Comparison of ENCODE assay signal across 9 mouse cellular contexts in the genomic region with DNA sequence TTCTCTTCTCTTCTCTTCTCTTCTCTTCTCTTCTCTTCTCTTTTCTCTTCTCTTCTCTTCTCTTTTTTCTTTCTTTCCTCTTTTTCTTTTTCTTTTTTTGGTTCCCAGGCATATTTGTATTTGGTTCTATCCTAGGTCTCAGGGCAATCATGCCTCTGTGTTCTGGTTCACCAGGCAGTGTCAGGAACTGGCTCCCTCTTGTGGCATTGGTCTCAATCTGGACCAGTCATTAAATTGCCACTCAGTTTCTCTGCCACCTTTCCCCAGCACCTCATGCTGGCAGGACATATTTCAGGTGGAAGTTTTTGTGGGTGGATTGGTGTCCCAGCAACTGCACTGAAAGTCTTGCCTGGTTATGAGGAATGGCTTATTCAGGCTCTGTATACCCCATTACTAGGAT. TPM values are rescaled to one million over a fixed set of nuclear protein-coding genes. Genes with fewer than 3 reads are reported as not detected.
DNase-seq lines count a peak whose midpoint lies in the region; TF ChIP-seq lines count a peak whose summit lies in the region.
"Had no signal": no experiment of that assay in that cellular context is flagged by ENCODE, and none has a peak within 500 bp of the region (broad histone marks: within the 10 kb centered on the region; RNA-seq: fewer than 3 reads in every experiment).

No protein-coding gene starts in this region.

- no peaks in the 10 kb centered on the region for H3K36me3 ChIP-seq in splenic B cell, adult 2 months (ENCODE audit: control insufficient read depth, insufficient read depth, low read length, poor library complexity, severe bottlenecking)
- no peaks in the 10 kb centered on the region for H3K36me3 ChIP-seq in forebrain, embryonic 10.5 days (replicated peaks)
- H3K36me3 ChIP-seq: lung, embryonic 15.5 days had no signal

- H3K4me1 ChIP-seq in forebrain, embryonic 10.5 days: no peaks in the 10 kb centered on the region
- H3K4me1 ChIP-seq: lung, embryonic 15.5 days had no signal

- DNase-seq in gastrocnemius, adult 2 months: peak; percentile 22
- no peak for DNase-seq in gastrocnemius, postnatal 14 days
- DNase-seq in thymus, postnatal 0 days (ENCODE audit: low spot score): peak; percentile 2
- DNase-seq in thymus, postnatal 25 days: no peak
- peak; percentile 8 for DNase-seq in kidney, adult 9 months
- peak; percentile 1 for DNase-seq in splenic B cell, adult 2 months (ENCODE audit: low read depth, low spot score)
- no peak for DNase-seq in forebrain, embryonic 10.5 days (ENCODE audit: extremely low spot score, low spot score)
- no peak for DNase-seq in layer of hippocampus, adult 18-20 months (ENCODE audit: low spot score in 2 of 2)

- intact Hi-C loops in gastrocnemius, adult 2 months (cut with DNase I): no loop called here
- intact Hi-C loops in gastrocnemius, postnatal 14 days (cut with DNase I; ENCODE audit: low total_unique reads): no loop called here

- TF ChIP-seq CTCF in gastrocnemius, adult 2 months (IDR thresholded peaks at IDR 0.05): peak; percentile 53

- H3K27me3 ChIP-seq in splenic B cell, adult 2 months (ENCODE audit: control insufficient read depth, insufficient read depth, low read length, poor library complexity, severe bottlenecking): no peaks in the 10 kb centered on the region
- H3K27me3 ChIP-seq in forebrain, embryonic 10.5 days (ENCODE audit: poor library complexity, severe bottlenecking): no peaks in the 10 kb centered on the region
- H3K27me3 ChIP-seq: lung, embryonic 15.5 days had no signal

- no peaks in the 10 kb centered on the region for H3K9me3 ChIP-seq in forebrain, embryonic 10.5 days
- H3K9me3 ChIP-seq: lung, embryonic 15.5 days had no signal

- H3K4me3 ChIP-seq in gastrocnemius, adult 2 months: no peak overlapping the region
- H3K4me3 ChIP-seq in forebrain, embryonic 10.5 days: no peak overlapping the region
- H3K4me3 ChIP-seq: lung, embryonic 15.5 days had no signal

- H3K27ac ChIP-seq in gastrocnemius, adult 2 months: no peak overlapping the region
- no peak overlapping the region for H3K27ac ChIP-seq in forebrain, embryonic 10.5 days
- H3K27ac ChIP-seq: lung, embryonic 15.5 days had no signal

RNA-seq across cellular contexts. Expression of a gene that starts 57.8 kb away (rescaled TPM):
- 1 to 10 TPM; 1.2 to 1.8 TPM for total RNA-seq in gastrocnemius, adult 2 months (2021)
- 1 to 10 TPM; 1.6 to 2.5 TPM for total RNA-seq in gastrocnemius, postnatal 14 days (2021)
- polyA plus RNA-seq in thymus, postnatal 0 days (2015; fragmentation: Nextera tagmentation; extraction: Ambion mirVana): 0.40 and 0.54 TPM in 2 replicates
- 0.21 and 0.28 TPM in 2 replicates for polyA plus RNA-seq in forebrain, embryonic 10.5 days (2016; fragmentation: Nextera tagmentation; extraction: Ambion mirVana)
- total RNA-seq in layer of hippocampus, adult 18-20 months (2021): 1 to 10 TPM; 6.6 to 6.8 TPM

Comparison
In these comparisons a context has a peak if more than half of its experiments do, and no peak if none do; other contexts are left out.
1. DNase-seq: peak in gastrocnemius, adult 2 months (single experiment), thymus, postnatal 0 days (single experiment), kidney, adult 9 months (single experiment) and splenic B cell, adult 2 months (single experiment); none in gastrocnemius, postnatal 14 days (single experiment), thymus, postnatal 25 days (single experiment), forebrain, embryonic 10.5 days (single experiment) and layer of hippocampus, adult 18-20 months (0 of 2).